ENCODE assay signal across 8 mouse cellular contexts in genomic region chr6:90716066-90716704, GRCm38 (mm10).
DNase-seq lines count a peak whose midpoint lies in the region; ATAC-seq and TF ChIP-seq lines count a peak whose summit lies in the region.

No protein-coding gene starts in this region.

- TF ChIP-seq CTCF in cortical plate, adult 2 months (IDR thresholded peaks at IDR 0.05; ENCODE audit: extremely low read depth, insufficient read depth, low read length): no peak
- no peak for TF ChIP-seq CTCF in lung, adult 2 months (IDR thresholded peaks at IDR 0.05; ENCODE audit: insufficient read depth, low read length)

- no peaks in the 10 kb centered on the region for H3K36me3 ChIP-seq in intestine, embryonic 16.5 days (ENCODE audit: control insufficient read depth, insufficient read depth, low read length)
- no peaks in the 10 kb centered on the region for H3K36me3 ChIP-seq in neural tube, embryonic 15.5 days

- H3K9me3 ChIP-seq in intestine, embryonic 16.5 days (ENCODE audit: control insufficient read depth, low read length): no peaks in the 10 kb centered on the region
- H3K9me3 ChIP-seq in neural tube, embryonic 15.5 days (replicated peaks): no peaks in the 10 kb centered on the region

- H3K27me3 ChIP-seq in intestine, embryonic 16.5 days (replicated peaks; ENCODE audit: control insufficient read depth, insufficient read depth, low read length): no peaks in the 10 kb centered on the region
- no peaks in the 10 kb centered on the region for H3K27me3 ChIP-seq in neural tube, embryonic 15.5 days (replicated peaks)

- peaks cover 16% of the 10 kb centered on the region for H3K4me1 ChIP-seq in cortical plate, adult 2 months (ENCODE audit: control insufficient read depth, insufficient read depth, low read length)
- peaks cover 60% of the 10 kb centered on the region for H3K4me1 ChIP-seq in intestine, embryonic 16.5 days (ENCODE audit: control insufficient read depth, insufficient read depth, low read length)
- peaks cover 41% of the 10 kb centered on the region for H3K4me1 ChIP-seq in lung, adult 2 months (ENCODE audit: control insufficient read depth, insufficient read depth, low read length)
- H3K4me1 ChIP-seq in neural tube, embryonic 15.5 days: peaks cover 90% of the 10 kb centered on the region

- TF ChIP-seq POLR2A in cortical plate, adult 2 months (IDR thresholded peaks at IDR 0.05; ENCODE audit: extremely low read depth, insufficient read depth, low read length): no peak
- peak; percentile 68; the same call in 1 of the 2 replicates for TF ChIP-seq POLR2A in lung, adult 2 months (IDR thresholded peaks at IDR 0.05; ENCODE audit: borderline replicate concordance, extremely low read depth, low read depth, low read length)

- peak overlapping the region; percentile 85 for H3K4me2 ChIP-seq in intestine, embryonic 16.5 days (ENCODE audit: low read depth, low read length)
- peak overlapping the region; percentile 73 for H3K4me2 ChIP-seq in neural tube, embryonic 15.5 days

- WGBS in intestine, embryonic 16.5 days: 1% methylated on average over 49 of the region's 49 CpGs
- 2% methylated on average over 48 of the region's 49 CpGs for WGBS in lung, adult 2 months
- WGBS in neural tube, embryonic 15.5 days: under 1% methylated on average over 49 of the region's 49 CpGs

- peak overlapping the region; percentile 87 for H3K9ac ChIP-seq in intestine, embryonic 16.5 days (ENCODE audit: low read depth, low read length)
- H3K9ac ChIP-seq in neural tube, embryonic 15.5 days (replicated peaks): peak overlapping the region; percentile 45

- peak overlapping the region; percentile 38 for H3K4me3 ChIP-seq in cortical plate, adult 2 months (ENCODE audit: insufficient read depth, low read length)
- H3K4me3 ChIP-seq in intestine, embryonic 16.5 days (ENCODE audit: low read length): peak overlapping the region; percentile 80
- peak overlapping the region; percentile 83 for H3K4me3 ChIP-seq in lung, adult 2 months (replicated peaks; ENCODE audit: extremely low read depth, low read depth, low read length)
- H3K4me3 ChIP-seq in neural tube, embryonic 15.5 days (replicated peaks): peak overlapping the region; percentile 47

- peak; percentile 78 for ATAC-seq in intestine, embryonic 16.5 days
- ATAC-seq in neural tube, embryonic 15.5 days (ENCODE audit: low FRiP score): peak; percentile 29

- DNase-seq in layer of hippocampus, adult 11-12 months (ENCODE audit: low spot score): peak; percentile 60
- no peak for DNase-seq in layer of hippocampus, postnatal 36 days
- DNase-seq in gastrocnemius, postnatal 4 days (ENCODE audit: low spot score in 2 of 2): peak; percentile 78 to 91
- peak; percentile 80 for DNase-seq in lung, adult 2 months
- DNase-seq in thymus, postnatal 25 days: peak; percentile 69

- peak overlapping the region; percentile 68 for H3K27ac ChIP-seq in cortical plate, adult 2 months (ENCODE audit: insufficient read depth, low read length)
- H3K27ac ChIP-seq in intestine, embryonic 16.5 days (ENCODE audit: low read length): peak overlapping the region; percentile 84
- peak overlapping the region; percentile 43 for H3K27ac ChIP-seq in neural tube, embryonic 15.5 days (replicated peaks)

Comparison
In these comparisons a context has a peak if more than half of its experiments do, and no peak if none do; other contexts are left out.
1. DNase-seq: peak in layer of hippocampus, adult 11-12 months (single experiment), gastrocnemius, postnatal 4 days (2 of 2), lung, adult 2 months (single experiment) and thymus, postnatal 25 days (single experiment); none in layer of hippocampus, postnatal 36 days (0 of 2).
2. Peak in every context shown above with its lines, with median percentiles within 50 percentile points of each other: H3K27ac ChIP-seq and H3K4me3 ChIP-seq.